Mouse (Mus musculus): ENCODE measurements around the gene Tmem63c. TPM values are rescaled to one million over a fixed set of nuclear protein-coding genes. Genes with fewer than 3 reads are reported as not detected.

Gene Tmem63c
- not detected for total RNA-seq (2023)

GRCm38 (mm10) chr12:87021040-87021439 lies at the start of gene Tmem63c:
Tmem63c (plus strand) TSS chr12:87021340.

GRCm38 (mm10) chr12:86989890-86990754 lies 31.0 kb upstream of the Tmem63c start, which contains the start of gene Zdhhc22:
Zdhhc22 (minus strand) TSS chr12:86990430.

DNA sequence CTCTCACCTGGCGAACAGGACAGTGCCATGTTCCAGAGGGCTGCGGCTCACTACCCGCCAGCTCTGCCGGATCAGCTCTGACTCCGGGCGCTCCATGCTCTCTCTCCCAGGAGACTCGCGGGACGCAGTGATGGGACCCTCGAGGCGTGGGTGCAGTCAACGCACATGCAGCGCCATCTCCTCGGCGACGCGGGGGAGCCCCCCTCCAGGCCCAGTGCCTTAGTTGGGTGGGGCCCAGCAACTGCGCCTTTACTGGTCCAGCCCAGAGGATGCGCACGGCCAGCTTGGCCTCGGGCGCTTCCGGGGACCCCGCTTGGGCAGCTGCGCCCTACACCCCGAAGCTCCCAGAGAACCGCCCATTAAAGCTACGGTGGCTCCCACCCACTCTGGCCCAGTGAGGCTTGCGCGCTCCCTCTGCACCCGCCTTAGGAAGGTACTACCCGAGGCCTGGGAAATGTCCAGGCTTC lies 81.1 kb downstream of the Tmem63c start, which contains the start of gene Ngb:
Gene Ngb, minus strand, starts transcription at position 375 of the 467 bp plus-strand sequence.

Other genes starting within 250 kb of the Tmem63c start
- 10 to 100 TPM; 51.8 to 55.5 TPM for gene Irf2bpl, start 136.5 kb upstream of the Tmem63c start, total RNA-seq (2023)
- 10 to 100 TPM; 47.8 to 48.4 TPM for gene Cipc, start 74.3 kb upstream of the Tmem63c start, total RNA-seq (2023)
- gene Zdhhc22, start 30.9 kb upstream of the Tmem63c start, total RNA-seq (2023), result not detected
- under 1 TPM; 0.55 to 0.56 TPM for gene Ngb, start 81.2 kb downstream of the Tmem63c start, total RNA-seq (2023)
- 10 to 100 TPM; 17.2 to 20.8 TPM for gene Gstz1, start 125.8 kb downstream of the Tmem63c start, total RNA-seq (2023)
- 1 to 10 TPM; 7.0 to 7.3 TPM for gene Pomt2, start 126.6 kb downstream of the Tmem63c start, total RNA-seq (2023)
- 1 to 10 TPM; 1.3 to 2.2 TPM for gene Samd15, start 178.4 kb downstream of the Tmem63c start, total RNA-seq (2023)
- 10 to 100 TPM; 41.6 to 43.2 TPM for gene Tmed8, start 179.1 kb downstream of the Tmem63c start, total RNA-seq (2023)
- 10 to 100 TPM in 1 of 2 experiments, 1 to 10 TPM in 1; 9.0 to 12.5 TPM for gene Noxred1, start 217.4 kb downstream of the Tmem63c start, total RNA-seq (2023)
- 10 to 100 TPM; 42.7 to 43.9 TPM for gene Vipas39, start 244.9 kb downstream of the Tmem63c start, total RNA-seq (2023)
- gene Ahsa1, start 245.1 kb downstream of the Tmem63c start, total RNA-seq (2023), result 100 to 1,000 TPM; 100 to 141 TPM

Data from B cell, adult 67 days (primary cell).